Mouse (Mus musculus): Measurements from ENCODE around the gene Aifm2. TPM values are rescaled to one million over a fixed set of nuclear protein-coding genes. Genes with fewer than 3 reads are reported as not detected.

Aifm2 gene
- total and polyA plus RNA-seq, 3 experiments = 11.2 to 17.9 (median 12.4) TPM

DNA sequence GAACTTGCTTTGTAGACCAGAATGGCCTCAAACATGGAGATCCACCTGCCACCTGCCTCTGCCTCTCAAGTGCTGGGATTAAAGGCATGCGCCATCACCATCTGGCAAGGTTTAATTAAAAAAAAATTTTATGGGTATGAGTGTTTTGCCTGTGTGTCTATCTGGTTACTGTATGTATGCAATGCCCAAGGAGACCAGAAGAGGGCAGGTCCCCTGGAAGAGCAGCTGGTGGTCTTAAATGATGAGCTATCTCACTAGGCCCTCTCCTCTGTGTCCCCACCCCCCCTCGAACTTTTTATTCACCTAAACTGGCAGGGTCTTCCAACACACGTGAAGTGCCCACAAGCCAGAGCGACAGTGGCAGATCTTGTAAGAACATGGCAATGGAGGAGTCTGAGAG, 26.8 kb downstream of the Aifm2 start:
- Histone ChIP-seq H3K36me3 (replicated peaks in 1 of 2; ENCODE audit: control insufficient read depth in 1 of 2, insufficient read depth in 1 of 2, low read length in 1 of 2) (peaks cover 0 to 18% of the 10 kb centered on the region in 2 experiments), H3K27ac (ENCODE audit: insufficient read depth, low read depth) (no peak overlapping the region), H3K9ac (ENCODE audit: insufficient read depth, low read depth) (no peak overlapping the region), H3K4me3 (replicated peaks in 1 of 3; ENCODE audit: low read depth in 2 of 3, low read length in 2 of 3, poor library complexity in 1 of 3) (no peak overlapping the region), H3K9me3 (replicated peaks; ENCODE audit: low read length) (peaks cover 9% of the 10 kb centered on the region), H3K27me3 (replicated peaks) (no peaks in the 10 kb centered on the region), H3K4me1 (ENCODE audit: control insufficient read depth in 1 of 2, insufficient read depth in 2 of 2) (no peaks in the 10 kb centered on the region; a peak in 1 of 4 replicates), H3K4me2 (ENCODE audit: insufficient read depth, low read depth, poor library complexity, severe bottlenecking) (no peak overlapping the region), H3K79me2 (replicated peaks; ENCODE audit: control insufficient read depth, extremely low read depth, insufficient read depth, poor library complexity, severe bottlenecking) (no peaks in the 10 kb centered on the region)
- TF ChIP-seq E2F4 (IDR thresholded peaks at IDR 0.05; ENCODE audit: insufficient replicate concordance, low read depth, low read length) = no peak
- peak in 1 of 2 experiments; percentile 24; a peak in 2 of 4 replicates for TF ChIP-seq CTCF (conservative IDR thresholded peaks at IDR 0.05 in 1 of 2, IDR thresholded peaks at IDR 0.05 in 1 of 2; ENCODE audit: low read depth in 2 of 2, low read length in 2 of 2)
- TF ChIP-seq ZC3H11A (IDR thresholded peaks at IDR 0.05; ENCODE audit: low read depth, low read length) = no peak
- TF ChIP-seq NELFE (IDR thresholded peaks at IDR 0.05; ENCODE audit: low read depth, low read length) = no peak
- no peak for TF ChIP-seq ETS1 (conservative IDR thresholded peaks at IDR 0.05; ENCODE audit: low read depth, low read length)
- 0 out of 2 replicates have a peak, but pooled peaks have one; percentile 19 for TF ChIP-seq SMC3 (IDR thresholded peaks at IDR 0.05; ENCODE audit: low read depth, low read length)
- TF ChIP-seq RAD21 (IDR thresholded peaks at IDR 0.05; ENCODE audit: low read depth, low read length) = no peak
- no peak for TF ChIP-seq BHLHE40 (IDR thresholded peaks at IDR 0.05; ENCODE audit: low read depth, low read length)
- no peak for TF ChIP-seq IRF4 (IDR thresholded peaks at IDR 0.05; ENCODE audit: low read depth, low read length)
- no peak for TF ChIP-seq USF1 (IDR thresholded peaks at IDR 0.05; ENCODE audit: low read depth, low read length)
- no peak for TF ChIP-seq MEF2A (IDR thresholded peaks at IDR 0.05; ENCODE audit: borderline replicate concordance, low read depth, low read length)
- dilution Hi-C loops (cut with MboI; ENCODE audit: extremely low pct_ligation_motif_present, extremely low pct_unique_long_range_greater_than_20kb, low sequenced_read_pairs) = no loop called here
- no peak for DNase-seq (ENCODE audit: extremely low read depth)
- in situ Hi-C loops (cut with MboI; ENCODE audit: low pct_ligation_motif_present, low pct_unique_long_range_greater_than_20kb, low sequenced_read_pairs) = no loop called here

DNA sequence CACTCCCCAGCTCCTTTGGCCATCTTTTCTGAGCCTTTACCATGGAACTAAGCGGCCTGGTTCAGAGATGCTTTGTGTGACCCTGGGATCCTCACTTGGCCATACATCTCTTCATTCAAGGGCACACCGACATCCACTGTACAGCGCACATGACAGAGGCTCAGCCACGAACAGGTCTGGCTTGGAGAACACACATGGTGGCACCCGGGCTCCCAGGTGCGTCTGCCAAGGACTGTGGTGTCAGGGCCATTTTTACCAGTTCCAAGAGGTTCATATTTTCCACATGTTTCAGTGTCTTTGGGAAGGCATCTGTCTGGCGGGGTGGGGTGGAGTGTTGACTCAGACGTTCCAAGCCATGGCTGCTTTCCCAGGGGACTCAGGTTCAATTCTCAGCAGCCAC, 27.3 kb downstream of the Aifm2 start:
- DNase-seq (ENCODE audit: extremely low read depth) = no peak
- TF ChIP-seq MEF2A (IDR thresholded peaks at IDR 0.05; ENCODE audit: borderline replicate concordance, low read depth, low read length) = no peak
- H3K9me3 ChIP-seq (replicated peaks; ENCODE audit: low read length) = peaks cover 9% of the 10 kb centered on the region
- no peak overlapping the region for H3K9ac ChIP-seq (ENCODE audit: insufficient read depth, low read depth)
- no peaks in the 10 kb centered on the region; a peak in 1 of 4 replicates for H3K4me1 ChIP-seq (ENCODE audit: control insufficient read depth in 1 of 2, insufficient read depth in 2 of 2)
- in situ Hi-C loops (cut with MboI; ENCODE audit: low pct_ligation_motif_present, low pct_unique_long_range_greater_than_20kb, low sequenced_read_pairs) (no loop called here), dilution Hi-C loops (cut with MboI; ENCODE audit: extremely low pct_ligation_motif_present, extremely low pct_unique_long_range_greater_than_20kb, low sequenced_read_pairs) (no loop called here)
- peaks cover 0 to 16% of the 10 kb centered on the region in 2 experiments for H3K36me3 ChIP-seq (replicated peaks in 1 of 2; ENCODE audit: control insufficient read depth in 1 of 2, insufficient read depth in 1 of 2, low read length in 1 of 2)
- H3K4me3 ChIP-seq (replicated peaks in 1 of 3; ENCODE audit: low read depth in 2 of 3, low read length in 2 of 3, poor library complexity in 1 of 3) = no peak overlapping the region
- H3K79me2 ChIP-seq (replicated peaks; ENCODE audit: control insufficient read depth, extremely low read depth, insufficient read depth, poor library complexity, severe bottlenecking) = no peaks in the 10 kb centered on the region
- no peak overlapping the region for H3K4me2 ChIP-seq (ENCODE audit: insufficient read depth, low read depth, poor library complexity, severe bottlenecking)
- no peak overlapping the region for H3K27ac ChIP-seq (ENCODE audit: insufficient read depth, low read depth)
- H3K27me3 ChIP-seq (replicated peaks) = no peaks in the 10 kb centered on the region

DNA sequence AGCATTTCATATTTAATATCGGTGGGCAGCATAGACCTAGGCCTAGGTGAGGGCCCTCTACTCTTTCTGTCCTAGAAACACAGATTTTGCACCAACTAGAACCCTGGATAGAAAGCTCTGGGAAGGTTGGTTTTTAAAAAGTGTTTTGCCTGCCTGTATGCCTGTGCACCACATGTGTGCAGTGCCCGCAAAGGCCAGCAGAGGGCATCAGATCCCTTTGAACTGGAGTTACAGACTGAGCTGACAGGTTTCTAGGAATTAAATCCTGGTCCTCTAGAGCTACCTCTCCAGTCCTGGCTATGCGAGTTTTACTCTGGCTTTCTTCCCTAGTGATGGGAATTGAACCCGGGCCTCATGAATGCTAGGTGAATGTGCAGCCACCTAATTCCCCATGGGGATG, 30.1 kb downstream of the Aifm2 start:
- no peak overlapping the region for H3K4me3 ChIP-seq (replicated peaks in 1 of 3; ENCODE audit: low read depth in 2 of 3, low read length in 2 of 3, poor library complexity in 1 of 3)
- H3K9me3 ChIP-seq (replicated peaks; ENCODE audit: low read length) = peaks cover 9% of the 10 kb centered on the region
- H3K27ac ChIP-seq (ENCODE audit: insufficient read depth, low read depth) = no peak overlapping the region
- dilution Hi-C loops (cut with MboI; ENCODE audit: extremely low pct_ligation_motif_present, extremely low pct_unique_long_range_greater_than_20kb, low sequenced_read_pairs) = no loop called here
- in situ Hi-C loops (cut with MboI; ENCODE audit: low pct_ligation_motif_present, low pct_unique_long_range_greater_than_20kb, low sequenced_read_pairs) = no loop called here
- no peak overlapping the region for H3K9ac ChIP-seq (ENCODE audit: insufficient read depth, low read depth)
- H3K27me3 ChIP-seq (replicated peaks) = peaks cover 4% of the 10 kb centered on the region
- H3K36me3 ChIP-seq (replicated peaks in 1 of 2; ENCODE audit: control insufficient read depth in 1 of 2, insufficient read depth in 1 of 2, low read length in 1 of 2) = no peaks in the 10 kb centered on the region
- H3K79me2 ChIP-seq (replicated peaks; ENCODE audit: control insufficient read depth, extremely low read depth, insufficient read depth, poor library complexity, severe bottlenecking) = no peaks in the 10 kb centered on the region
- no peak overlapping the region for H3K4me2 ChIP-seq (ENCODE audit: insufficient read depth, low read depth, poor library complexity, severe bottlenecking)
- peaks cover 4 to 14% of the 10 kb centered on the region in 2 experiments for H3K4me1 ChIP-seq (ENCODE audit: control insufficient read depth in 1 of 2, insufficient read depth in 2 of 2)
- peak; percentile 29 for DNase-seq (ENCODE audit: extremely low read depth)
- no peak for TF ChIP-seq TCF12 (IDR thresholded peaks at IDR 0.05; ENCODE audit: low read depth, low read length)
- no peak for TF ChIP-seq POLR2A (IDR thresholded peaks at IDR 0.05; ENCODE audit: low read depth, low read length)
- TF ChIP-seq NRF1 (IDR thresholded peaks at IDR 0.05; ENCODE audit: low read depth, low read length) = no peak
- TF ChIP-seq MAFK (IDR thresholded peaks at IDR 0.05; ENCODE audit: insufficient replicate concordance, low read length) = no peak
- TF ChIP-seq ELF1 (IDR thresholded peaks at IDR 0.05; ENCODE audit: low read depth, low read length) = no peak
- TF ChIP-seq NELFE (IDR thresholded peaks at IDR 0.05; ENCODE audit: low read depth, low read length) = no peak
- TF ChIP-seq CHD2 (IDR thresholded peaks at IDR 0.05; ENCODE audit: low read length) = no peak
- TF ChIP-seq SIN3A (IDR thresholded peaks at IDR 0.05; ENCODE audit: low read length) = no peak
- TF ChIP-seq ETS1 (conservative IDR thresholded peaks at IDR 0.05; ENCODE audit: low read depth, low read length) = no peak
- no peak for TF ChIP-seq RCOR1 (conservative IDR thresholded peaks at IDR 0.05; ENCODE audit: low read depth, low read length)
- TF ChIP-seq MXI1 (IDR thresholded peaks at IDR 0.05; ENCODE audit: low read depth, low read length) = no peak
- TF ChIP-seq PAX5 (IDR thresholded peaks at IDR 0.05; ENCODE audit: low read length) = no peak
- no peak for TF ChIP-seq ZC3H11A (IDR thresholded peaks at IDR 0.05; ENCODE audit: low read depth, low read length)
- no peak for TF ChIP-seq HCFC1 (IDR thresholded peaks at IDR 0.05; ENCODE audit: low read depth, low read length)
- peak; percentile 58 for TF ChIP-seq RAD21 (IDR thresholded peaks at IDR 0.05; ENCODE audit: low read depth, low read length)
- no peak for TF ChIP-seq JUN (IDR thresholded peaks at IDR 0.05; ENCODE audit: insufficient read depth, low read depth, low read length)
- peak; percentile 44 for TF ChIP-seq SMC3 (IDR thresholded peaks at IDR 0.05; ENCODE audit: low read depth, low read length)
- no peak for TF ChIP-seq CHD1 (IDR thresholded peaks at IDR 0.05; ENCODE audit: low read depth, low read length)
- TF ChIP-seq MAX (IDR thresholded peaks at IDR 0.05; ENCODE audit: low read length) = no peak
- TF ChIP-seq JUND (conservative IDR thresholded peaks at IDR 0.05; ENCODE audit: low read depth, low read length) = no peak
- peak; percentile 44 to 64; a peak in 3 of 4 replicates for TF ChIP-seq CTCF (conservative IDR thresholded peaks at IDR 0.05 in 1 of 2, IDR thresholded peaks at IDR 0.05 in 1 of 2; ENCODE audit: low read depth in 2 of 2, low read length in 2 of 2)

Data from CH12.LX (cell line).